Mouse (Mus musculus): ENCODE measurements around the gene Bmx.

Gene Bmx

DNA sequence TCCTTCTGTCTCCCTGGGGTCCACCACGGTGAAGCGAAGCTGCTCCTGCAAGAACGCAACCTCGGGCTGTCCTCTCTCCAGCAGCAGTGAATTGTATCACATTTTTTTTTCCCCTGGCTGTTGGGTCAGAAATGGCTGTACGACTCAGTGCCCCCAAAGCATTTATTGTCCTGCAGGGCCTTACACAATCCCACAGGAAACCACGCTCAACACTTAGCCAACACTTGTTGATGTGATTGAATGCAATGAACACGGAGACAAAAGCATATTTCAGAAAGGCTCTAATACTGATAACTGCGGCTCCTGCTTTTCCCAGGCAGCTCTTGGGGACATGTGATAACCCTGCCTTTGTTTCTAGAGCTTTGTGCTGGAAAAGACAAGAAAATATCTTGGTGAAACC is at the start of gene Bmx:
Gene Bmx (minus strand): TSS at position 137 of the 400 bp plus-strand sequence.
- no peak for DNase-seq (ENCODE audit: extremely low spot score)

DNA sequence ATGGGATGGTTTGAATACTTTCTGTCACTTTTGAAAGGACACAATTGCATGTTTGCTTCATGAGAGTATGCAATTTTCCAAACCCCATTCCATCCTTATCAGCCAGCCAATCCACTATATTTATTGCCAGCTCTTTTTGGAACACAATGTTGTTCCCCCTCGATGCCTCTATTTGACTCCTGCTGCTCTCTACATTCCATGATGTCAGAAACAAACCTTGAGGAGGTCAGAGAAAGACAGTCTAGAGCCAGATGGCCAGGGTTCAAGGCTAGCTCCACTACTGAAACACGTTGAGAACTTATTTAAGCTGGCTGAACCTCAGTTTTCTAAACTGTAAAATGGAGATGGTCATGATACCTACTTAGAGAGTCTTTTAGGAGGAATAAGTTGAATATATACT is 48.3 kb upstream of the Bmx start:
- no peak for DNase-seq (ENCODE audit: extremely low spot score)

DNA sequence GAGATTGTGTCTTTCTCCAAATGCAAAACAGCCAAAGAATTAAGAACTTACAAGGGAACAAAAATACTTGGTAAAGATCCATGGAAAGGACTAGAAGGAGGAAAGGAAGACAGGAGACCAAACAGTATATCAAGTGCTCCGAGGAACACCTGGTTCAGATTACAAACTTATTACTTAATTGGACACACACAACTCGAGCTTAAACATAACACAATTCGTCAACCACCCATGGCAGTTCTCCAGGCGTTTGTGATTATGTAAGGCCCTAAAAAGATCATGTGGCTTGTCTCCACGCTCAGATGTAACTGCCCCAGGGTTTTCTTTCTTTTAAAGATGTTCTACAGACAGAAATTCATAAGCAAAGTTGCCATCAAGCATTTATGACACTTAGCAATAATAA is 33.2 kb upstream of the Bmx start:
- DNase-seq (ENCODE audit: extremely low spot score): no peak

DNA sequence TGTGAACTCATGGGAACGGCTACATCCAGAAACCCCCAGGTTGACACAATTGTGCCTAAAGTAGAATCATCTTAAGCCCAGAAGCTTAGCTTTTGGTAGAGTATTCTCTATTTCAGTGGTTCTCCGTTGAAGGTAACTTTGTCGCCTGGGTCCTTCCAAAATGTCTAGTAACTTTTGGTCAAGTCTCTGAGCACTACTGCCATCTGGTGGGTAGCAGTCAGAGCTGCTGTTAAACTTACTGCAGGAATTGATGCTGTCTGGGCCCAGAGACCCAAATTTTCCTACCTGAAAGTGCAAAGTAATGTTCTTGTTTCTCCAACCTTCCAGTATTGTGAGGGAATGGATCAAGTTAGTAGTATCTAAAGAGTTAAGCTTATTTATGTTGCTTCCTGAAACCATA is 29.1 kb upstream of the Bmx start:
- no peak for DNase-seq (ENCODE audit: extremely low spot score)

DNA sequence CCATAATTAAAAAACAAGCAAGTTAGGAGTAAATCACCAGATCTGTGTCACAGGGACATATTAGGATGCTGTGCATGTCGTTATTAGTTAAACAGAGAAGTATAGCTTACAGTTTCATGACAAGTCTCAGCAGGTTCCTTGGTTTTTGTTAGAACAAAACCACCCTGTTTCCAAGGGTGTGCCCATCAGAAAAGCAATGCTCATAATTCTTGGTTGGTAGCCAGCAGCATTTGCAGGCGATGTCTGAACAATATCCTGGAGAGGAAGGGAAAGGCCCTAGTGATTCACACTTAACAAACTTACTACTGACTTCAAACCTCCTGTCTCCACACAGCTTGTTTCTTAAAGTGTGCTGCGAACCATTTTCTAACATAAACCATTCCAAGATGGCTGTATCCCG is 25.8 kb upstream of the Bmx start:
- no peak for DNase-seq (ENCODE audit: extremely low spot score)

DNA sequence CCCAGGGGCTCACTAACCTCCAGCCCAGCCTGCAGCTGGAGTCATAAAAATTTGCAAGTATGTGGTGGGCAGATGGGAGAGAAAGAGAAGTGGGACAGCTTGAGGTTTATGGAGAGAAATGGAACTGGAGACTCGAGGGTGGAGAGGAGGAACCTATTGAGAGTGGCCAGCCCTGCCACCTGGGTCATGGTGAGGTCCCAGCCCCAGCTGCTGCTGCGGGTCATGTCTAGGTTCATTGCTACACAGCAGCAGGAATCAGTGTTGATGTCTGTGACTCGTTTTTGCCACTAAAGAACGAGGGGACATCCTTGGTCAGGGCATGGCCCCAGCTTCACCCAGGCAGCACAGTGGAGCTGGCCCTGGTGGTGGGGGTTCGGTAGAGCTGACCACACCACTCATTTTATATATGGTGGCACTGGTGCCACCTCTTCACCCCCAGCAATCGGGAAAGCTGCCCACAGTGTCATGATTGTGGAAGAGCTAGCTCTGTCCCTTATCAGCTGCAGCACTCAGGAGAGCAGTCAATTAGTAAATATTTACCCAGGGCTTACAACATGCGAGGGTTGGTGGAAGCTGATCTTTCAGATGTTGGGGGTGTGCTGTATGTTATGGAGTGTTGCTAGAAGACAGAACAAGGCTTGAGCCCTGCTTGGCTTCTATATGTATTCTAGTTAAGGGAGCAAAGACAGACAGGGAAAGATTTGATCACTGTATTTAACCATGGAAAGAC is 23.1 kb upstream of the Bmx start:
- DNase-seq (ENCODE audit: extremely low spot score): no peak

DNA sequence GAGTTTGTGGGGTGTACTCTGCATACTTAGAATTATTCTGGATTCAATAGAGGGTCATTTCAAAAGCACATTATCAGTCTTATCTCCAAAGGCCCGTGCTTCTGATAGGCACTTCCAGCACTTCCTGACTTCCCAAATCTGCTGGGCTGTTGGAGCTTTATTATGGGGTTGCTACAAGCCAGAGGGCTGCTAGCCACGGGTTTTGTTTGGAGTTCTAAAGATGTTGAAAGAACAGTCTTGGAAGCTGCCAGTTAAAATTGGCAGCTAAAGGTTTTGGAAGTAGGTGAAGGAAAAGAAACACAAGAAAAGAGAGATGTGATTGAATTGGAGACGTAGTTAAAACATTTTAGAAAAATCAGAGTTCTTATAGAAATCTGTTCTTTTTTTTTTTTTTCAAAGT is 17.5 kb upstream of the Bmx start:
- no peak for DNase-seq (ENCODE audit: extremely low spot score)

DNA sequence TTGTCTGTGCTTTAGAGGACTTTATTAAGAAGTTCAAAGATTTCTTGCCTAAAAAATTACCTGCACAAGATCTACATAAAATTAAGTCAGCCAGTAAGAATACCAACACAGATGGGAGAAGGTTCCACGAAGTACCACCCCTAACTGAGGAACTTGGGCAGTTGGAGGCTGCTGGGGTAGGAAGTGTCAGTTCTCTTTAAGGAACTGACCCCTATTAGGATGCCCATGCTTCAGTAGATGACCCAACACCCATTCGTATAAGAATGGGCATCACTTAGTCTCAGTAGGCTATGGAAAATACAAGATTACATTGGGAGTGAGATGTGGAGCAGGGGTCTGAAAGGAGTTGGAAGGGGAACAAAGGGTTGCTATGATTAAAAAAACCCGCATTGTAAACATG is 12.6 kb upstream of the Bmx start:
- no peak for DNase-seq (ENCODE audit: extremely low spot score)

DNA sequence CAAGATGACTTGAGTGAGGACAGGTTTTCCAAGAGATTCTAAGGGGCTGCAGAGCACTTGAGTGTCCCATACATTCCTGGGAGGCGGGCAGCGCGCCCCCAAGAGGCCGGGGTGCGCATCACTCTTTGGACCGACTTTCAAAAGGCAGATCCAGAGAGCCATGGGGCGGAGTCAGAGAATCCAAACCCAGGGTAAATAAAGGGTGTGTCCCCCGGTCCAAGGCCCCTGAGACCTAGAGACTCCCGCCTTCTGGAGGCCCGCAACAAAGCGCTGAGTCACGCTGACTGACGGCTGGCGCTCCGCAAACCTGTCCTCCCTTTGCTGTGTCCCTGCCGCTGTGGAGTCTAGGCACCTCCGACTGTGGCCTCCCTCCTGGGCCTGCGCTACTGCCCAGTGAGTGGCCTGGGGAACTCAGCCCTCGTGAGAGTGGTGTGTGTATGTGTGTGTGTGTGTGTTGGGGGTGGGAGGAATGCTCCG is 11.3 kb upstream of the Bmx start, which contains the start of gene Pir:
Gene Pir (plus strand): TSS at position 87 of the 477 bp plus-strand sequence.
- DNase-seq (ENCODE audit: extremely low spot score): peak; percentile 64

DNA sequence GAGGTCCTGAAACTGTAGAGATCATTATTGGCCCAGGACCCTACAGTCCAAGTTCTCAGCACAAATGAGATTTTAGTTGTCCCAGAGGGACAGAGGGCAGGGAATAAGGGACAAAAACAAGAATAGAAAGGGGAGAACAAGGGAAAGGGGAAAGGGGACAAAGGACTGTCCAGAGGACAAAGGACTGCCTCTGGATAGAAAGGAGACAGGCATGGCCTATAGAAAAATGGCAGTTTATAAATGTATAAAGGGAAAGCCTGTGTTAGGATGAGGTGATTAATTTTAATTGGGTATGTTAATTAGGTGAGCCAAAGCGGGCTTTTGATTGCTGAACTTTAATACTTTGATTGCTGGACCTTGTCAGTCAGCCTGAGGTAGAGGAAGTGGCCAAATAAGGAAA is 6.9 kb upstream of the Bmx start:
- DNase-seq (ENCODE audit: extremely low spot score): no peak

DNA sequence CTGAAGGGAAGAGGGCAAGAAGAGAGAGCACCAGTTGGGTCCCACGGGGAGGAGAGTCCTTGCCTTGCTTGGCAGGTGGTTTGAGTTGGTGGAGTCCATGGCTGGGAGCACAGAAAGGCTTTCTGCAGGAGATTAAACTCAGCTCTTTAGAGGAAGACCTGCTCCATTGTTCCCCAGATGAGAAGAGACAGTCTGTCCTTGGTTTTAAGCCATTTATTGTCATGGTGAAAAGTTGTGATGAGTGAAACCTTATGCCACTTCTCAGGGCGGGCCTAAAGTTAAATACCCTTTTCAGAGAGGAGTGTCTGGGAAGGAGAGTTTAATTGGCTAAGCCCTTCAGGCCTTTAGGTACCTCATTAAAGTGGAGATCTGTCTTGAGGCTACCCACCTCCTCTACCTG is 4.3 kb upstream of the Bmx start:
- DNase-seq (ENCODE audit: extremely low spot score): no peak

DNA sequence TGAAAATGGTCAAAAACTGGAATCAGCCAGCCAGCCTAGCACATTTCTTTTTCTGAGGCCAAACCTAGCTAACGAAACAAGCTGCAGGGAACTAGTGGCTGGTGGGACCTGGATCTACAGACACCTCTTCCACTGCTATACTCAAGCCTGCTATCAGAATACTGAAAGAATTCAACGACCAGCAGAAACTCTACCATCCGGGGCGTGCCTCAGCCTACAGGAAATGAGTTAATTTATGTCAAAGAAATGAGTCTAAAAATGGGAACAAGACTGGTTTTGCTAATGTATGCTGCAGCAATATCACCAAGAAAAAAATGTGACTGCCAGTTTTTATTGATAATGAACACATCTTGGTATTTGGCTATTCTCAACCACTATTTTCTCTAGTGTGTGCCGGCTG is 669 bp upstream of the Bmx start:
- DNase-seq (ENCODE audit: extremely low spot score): no peak

DNA sequence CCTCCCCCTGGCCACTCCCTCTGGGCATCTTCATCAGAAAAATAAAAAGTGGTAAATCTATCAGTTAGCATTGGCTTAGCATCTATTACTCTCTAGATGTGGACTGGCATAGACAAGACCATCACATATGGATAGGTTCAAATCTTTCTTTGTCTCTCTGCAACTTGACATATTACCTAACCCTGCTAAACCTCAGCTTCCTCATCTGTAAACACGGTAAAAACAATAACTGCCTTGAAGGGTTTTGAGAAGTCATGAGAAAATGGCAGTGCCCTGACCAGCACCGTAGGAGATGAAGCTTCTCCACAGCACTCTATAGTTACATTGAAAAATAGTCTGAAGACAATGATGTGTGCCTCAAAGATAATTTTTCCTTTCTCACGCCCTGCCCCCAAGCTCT is 1.5 kb downstream of the Bmx start:
- DNase-seq (ENCODE audit: extremely low spot score): no peak

DNA sequence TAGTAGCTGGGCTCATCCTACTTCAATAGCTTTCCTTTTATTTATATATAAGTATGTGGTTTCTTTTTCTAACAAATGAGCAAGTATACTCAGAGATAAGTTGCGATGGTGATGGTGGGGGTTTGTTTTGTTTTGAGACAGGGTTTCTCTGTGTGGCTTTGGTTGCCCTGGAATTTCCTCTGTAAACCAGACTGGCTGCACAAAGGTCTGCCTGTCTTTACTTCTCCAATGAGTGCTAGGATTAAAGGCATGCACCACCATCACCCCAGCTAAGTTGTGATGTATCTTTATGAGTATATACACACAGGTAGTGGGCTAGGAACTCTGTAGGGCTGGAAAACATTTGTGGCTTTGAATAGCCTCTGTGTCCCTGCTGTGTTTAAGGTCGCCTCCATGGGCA is 11.3 kb downstream of the Bmx start:
- no peak for DNase-seq (ENCODE audit: extremely low spot score)

DNA sequence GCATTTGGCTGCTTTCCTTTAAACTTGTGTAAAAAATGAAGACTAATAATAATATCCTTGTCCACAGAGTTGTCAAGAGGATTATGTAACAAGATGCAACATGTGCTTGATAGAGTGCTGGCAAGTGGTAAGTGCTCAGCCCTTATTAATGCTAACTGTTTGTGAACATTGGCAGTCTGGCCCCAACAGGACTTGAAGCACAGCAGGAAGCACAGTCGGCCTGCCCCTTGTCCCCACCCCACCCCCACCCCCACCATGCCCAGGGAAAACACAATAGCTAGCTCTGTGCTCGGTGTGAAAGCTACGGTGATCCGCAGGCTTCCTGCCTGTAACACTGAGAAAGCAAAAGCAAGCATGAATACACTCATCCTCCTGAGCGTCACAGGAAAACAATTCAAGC is 12.3 kb downstream of the Bmx start:
- DNase-seq (ENCODE audit: extremely low spot score): peak; percentile 7

DNA sequence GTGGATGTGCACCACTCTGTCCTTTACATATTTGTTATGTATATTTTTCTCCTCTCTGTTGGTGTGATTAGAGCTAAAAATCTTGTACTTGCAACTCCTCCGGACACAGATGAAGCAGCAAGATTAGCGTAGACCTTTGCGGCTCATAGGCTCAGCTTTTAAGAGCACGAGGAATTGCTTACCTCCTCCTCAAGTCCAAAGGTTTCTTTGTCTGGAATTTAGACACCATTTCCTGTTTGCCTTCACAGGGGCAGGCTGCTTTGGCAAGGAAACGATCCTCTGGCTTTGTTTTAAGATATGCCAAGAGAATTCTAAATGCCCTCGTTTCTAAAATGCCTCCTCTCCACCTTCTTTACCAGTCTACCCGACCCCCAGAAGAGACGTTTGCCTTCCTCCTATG is 24.6 kb downstream of the Bmx start:
- DNase-seq (ENCODE audit: extremely low spot score): no peak

DNA sequence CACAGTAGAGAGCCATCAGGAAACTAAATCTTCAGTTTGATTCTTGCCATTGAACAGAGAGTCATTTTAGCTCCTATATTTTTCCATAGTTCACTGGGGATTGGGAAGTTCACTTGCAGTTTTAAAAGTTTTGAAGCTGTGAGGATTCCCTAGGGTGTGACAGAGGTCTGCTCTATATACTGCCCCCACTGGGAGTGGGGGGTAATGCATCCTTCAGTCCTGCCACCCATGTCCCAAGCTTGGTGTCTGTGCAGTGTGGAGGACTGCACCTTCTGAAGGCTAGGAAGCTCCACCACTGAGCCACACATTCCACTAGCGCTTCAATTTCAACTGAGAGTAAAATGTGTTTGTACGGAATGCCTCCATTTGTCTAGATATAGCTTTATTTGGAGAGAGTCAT is 36.0 kb downstream of the Bmx start:
- no peak for DNase-seq (ENCODE audit: extremely low spot score)

DNA sequence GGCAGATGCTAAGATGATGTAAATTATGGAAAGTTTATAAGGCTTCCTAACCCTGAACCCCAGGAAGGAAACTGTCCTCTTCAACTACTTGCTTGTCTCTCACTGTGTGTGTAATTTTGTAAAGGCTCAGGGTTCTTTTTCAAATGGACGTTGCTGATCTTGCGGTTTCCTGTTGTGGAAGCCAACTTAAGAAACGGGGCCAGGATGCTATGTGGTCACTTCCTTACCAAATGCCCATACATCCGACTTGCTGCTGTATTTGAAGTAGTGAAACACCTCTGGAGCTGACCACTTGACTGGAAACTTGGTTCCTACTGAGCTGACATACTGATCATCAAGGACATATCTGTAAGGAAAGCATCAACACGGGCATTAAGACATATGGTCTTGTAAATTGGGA is 57.4 kb downstream of the Bmx start:
- DNase-seq (ENCODE audit: extremely low spot score): no peak

DNA sequence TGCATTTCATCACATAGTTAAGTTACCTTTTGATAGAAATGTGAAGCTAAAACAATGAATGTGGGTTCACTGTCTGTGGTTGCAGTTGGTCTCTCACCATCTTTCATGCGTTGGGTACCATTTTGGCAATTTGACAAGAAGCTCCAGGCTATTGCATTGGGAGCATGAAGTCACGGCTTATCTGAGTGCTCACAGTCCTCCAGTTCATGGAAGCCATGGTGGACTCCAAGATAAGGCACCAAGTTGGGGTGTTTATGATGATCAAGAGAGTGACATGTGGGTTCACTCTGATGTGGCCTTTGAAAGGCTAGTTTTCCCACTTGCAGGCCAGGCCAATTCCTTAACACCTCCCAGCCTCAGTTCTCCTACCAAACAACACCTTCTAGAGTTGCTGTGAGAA is 60.3 kb downstream of the Bmx start:
- no peak for DNase-seq (ENCODE audit: extremely low spot score)

DNA sequence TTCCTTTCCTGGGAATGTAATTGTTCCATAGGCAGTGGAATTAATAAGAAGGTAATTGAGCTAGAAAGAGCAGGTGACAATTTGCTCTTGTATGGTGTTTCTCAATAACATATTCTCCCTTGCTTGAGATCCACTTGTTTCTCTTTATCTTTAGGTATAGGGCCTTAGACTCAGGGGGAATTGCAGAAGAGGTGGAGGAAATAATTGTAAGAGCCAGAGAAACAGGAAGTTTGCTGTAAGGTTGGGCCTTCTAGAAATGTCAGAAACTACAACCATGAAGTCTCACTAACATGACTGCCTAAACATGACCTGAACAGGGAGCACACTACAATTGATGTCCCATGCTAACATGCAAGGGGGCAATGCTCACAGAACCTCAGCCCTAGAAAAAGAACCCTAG is 68.1 kb downstream of the Bmx start:
- no peak for DNase-seq (ENCODE audit: extremely low spot score)

DNA sequence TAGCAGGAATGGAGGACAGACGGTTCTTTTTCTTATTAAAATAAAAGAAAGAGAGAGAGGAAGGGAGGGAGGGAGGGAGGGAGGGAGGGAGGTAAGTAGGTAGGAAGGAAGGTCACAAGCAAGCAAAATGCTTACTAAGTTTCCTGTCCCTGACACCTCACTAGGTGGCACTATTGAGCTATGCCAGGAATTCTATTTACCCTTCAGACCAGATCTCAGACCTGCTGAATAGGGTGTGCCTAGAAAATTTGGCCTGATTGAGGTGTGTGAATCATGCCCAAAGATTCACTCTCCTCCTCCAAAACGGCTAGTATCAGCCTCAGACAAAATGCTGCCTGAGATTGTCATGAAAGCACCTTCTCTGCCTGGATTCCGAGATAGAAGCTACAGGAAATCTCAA is 74.1 kb downstream of the Bmx start:
- DNase-seq (ENCODE audit: extremely low spot score): peak; percentile 22

DNA sequence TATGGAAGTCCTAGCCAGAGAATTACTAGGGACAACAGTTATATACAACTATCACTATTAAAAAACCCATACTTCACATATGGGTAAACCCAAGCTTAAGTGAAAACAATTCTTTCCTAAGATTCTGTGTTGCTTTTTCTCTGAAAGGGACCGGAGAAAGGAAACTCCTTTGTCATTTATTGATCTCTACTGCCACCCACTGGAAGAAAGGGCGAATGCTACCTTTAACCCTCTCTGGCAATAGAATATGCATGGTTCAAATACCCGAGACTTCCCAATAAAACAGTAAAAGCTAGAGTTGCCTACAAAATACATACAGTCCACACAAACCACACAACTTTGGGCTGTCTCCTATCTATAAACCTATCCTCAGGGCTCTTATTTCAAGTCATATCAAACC is 78.2 kb downstream of the Bmx start:
- DNase-seq (ENCODE audit: extremely low spot score): peak; percentile 47

DNA sequence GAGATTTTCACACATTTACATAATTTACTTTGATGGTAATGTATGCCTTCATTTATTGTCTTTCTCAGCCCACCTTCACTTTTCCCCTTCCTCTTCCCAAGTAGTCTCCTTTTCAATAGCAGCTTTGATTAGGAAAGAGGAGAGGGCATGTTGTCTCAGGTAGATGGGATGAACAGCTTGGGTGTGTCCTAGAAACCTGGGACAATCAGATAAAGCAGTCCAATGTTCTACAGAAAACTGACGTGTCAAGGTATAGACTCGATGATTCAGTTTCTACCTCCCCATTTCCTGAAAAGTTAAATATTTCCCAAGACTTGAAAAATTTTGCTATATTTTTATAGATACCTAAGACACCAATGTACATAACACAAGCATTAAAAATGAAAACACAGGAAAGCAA is 79.1 kb downstream of the Bmx start:
- no peak for DNase-seq (ENCODE audit: extremely low spot score)

DNA sequence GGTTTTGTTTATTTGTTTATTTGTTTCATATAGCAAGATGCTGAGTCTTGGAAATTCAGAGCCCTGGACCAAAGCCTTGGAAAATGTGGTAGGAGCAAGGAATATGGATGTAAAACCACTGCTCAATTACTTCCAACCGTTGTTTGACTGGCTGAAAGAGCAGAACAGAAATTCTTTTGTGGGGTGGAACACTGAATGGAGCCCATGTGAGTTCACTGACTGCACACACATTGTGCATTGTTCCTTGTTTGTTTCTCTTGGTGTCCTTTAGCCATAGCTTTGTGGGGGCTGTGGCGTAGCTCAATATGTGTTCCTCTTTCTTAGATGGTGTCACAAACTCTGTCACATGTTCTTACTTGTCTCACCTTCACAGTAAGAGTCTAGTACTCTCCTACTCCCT is 82.2 kb downstream of the Bmx start:
- DNase-seq (ENCODE audit: extremely low spot score): no peak
